Mouse (Mus musculus): Measurements from ENCODE around the gene Sec13.

- no peak for TF ChIP-seq POLR2A (IDR thresholded peaks at IDR 0.05; ENCODE audit: borderline replicate concordance, extremely low read depth, low read depth, low read length)
- TF ChIP-seq CTCF (IDR thresholded peaks at IDR 0.05; ENCODE audit: insufficient read depth, low read length): no peak
Measured at GRCm38 (mm10) chr6:113728181-113728580, 12.4 kb downstream of the Sec13 start.
